Mouse (Mus musculus) neural tube, embryonic 11.5 days (tissue): ENCODE results near the gene Vbp1. TPM values are rescaled to one million over a fixed set of nuclear protein-coding genes. Genes with fewer than 3 reads are reported as not detected.
"Not testable (repeated sequence)": the region's sequence is repeated elsewhere in the genome, so short reads cannot be mapped to it uniquely, and the experiment has no call there.

ENCODE experiments used
- ATAC-seq: fragments of 200-750 bp; cut with Nextera tagmentation; 2 replicates; pipeline ENCODE4 v1.8.0; 2017; ENCODE audit warnings: moderate number of reproducible peaks, mild to moderate bottlenecking, moderate TSS enrichment, moderate library complexity; ENCODE audit not compliant: insufficient read depth, low FRiP score, low TSS enrichment
- DNase-seq: peaks from one replicate; pipeline ENCODE4 v3.0.0-alpha.2; 2015; ENCODE audit warnings: low spot score
- H3K27ac ChIP-seq: fragments of 300-500 bp; sonication (generic); 2 replicates; pipeline ENCODE4 v1.5.1; 2014; ENCODE audit warnings: low read depth, mild to moderate bottlenecking, low read length
- H3K27me3 ChIP-seq: fragments of 300-500 bp; sonication (generic); 2 replicates; pipeline ENCODE4 v1.6.1; 2014; ENCODE audit warnings: mild to moderate bottlenecking, low read length, mixed read lengths; ENCODE audit not compliant: control insufficient read depth, insufficient read depth
- H3K36me3 ChIP-seq: fragments of 300-500 bp; sonication (generic); 2 replicates; pipeline ENCODE4 v1.6.1; 2014; ENCODE audit warnings: mild to moderate bottlenecking, low read length, moderate library complexity, mixed read lengths; ENCODE audit not compliant: control insufficient read depth, insufficient read depth
- H3K4me1 ChIP-seq: fragments of 300-500 bp; sonication (generic); 2 replicates; pipeline ENCODE4 v1.6.1; 2014; ENCODE audit warnings: low read length, mixed read lengths; ENCODE audit not compliant: control insufficient read depth, insufficient read depth
- H3K4me2 ChIP-seq: fragments of 300-500 bp; sonication (generic); 2 replicates; pipeline ENCODE4 v1.6.1; 2014; ENCODE audit warnings: low read depth, mild to moderate bottlenecking, moderate library complexity
- H3K4me3 ChIP-seq: fragments of 300-500 bp; sonication (generic); 2 replicates; pipeline ENCODE4 v1.5.1; 2014; ENCODE audit warnings: low read depth, low read length
- H3K9ac ChIP-seq: fragments of 300-500 bp; sonication (generic); 2 replicates; pipeline ENCODE4 v1.6.1; 2014; ENCODE audit warnings: mild to moderate bottlenecking, low read length
- H3K9me3 ChIP-seq: fragments of 300-500 bp; sonication (generic); 2 replicates; pipeline ENCODE4 v1.6.1; 2016; ENCODE audit warnings: low read length; ENCODE audit not compliant: control insufficient read depth
- WGBS: fragments of 180-500 bp; shearing (Covaris S2); extraction: QIAGEN DNeasy Blood & Tissue Kit; methylation state at CpG from one replicate; pipeline ENCODE4 v1.1.7; 2014; 5-methylcytosine and 5-hydroxymethylcytosine counted together
- polyA plus RNA-seq: library from polyadenylated mRNA; unstranded; fragments of >200 nt; fragmentation: Nextera tagmentation; extraction: Ambion mirVana; gene quantifications from 2 replicates; pipeline ENCODE4 v1.2.1, GENCODE M21; 2014

The Vbp1 gene
- polyA plus RNA-seq = 258 and 276 TPM in 2 replicates

DNA sequence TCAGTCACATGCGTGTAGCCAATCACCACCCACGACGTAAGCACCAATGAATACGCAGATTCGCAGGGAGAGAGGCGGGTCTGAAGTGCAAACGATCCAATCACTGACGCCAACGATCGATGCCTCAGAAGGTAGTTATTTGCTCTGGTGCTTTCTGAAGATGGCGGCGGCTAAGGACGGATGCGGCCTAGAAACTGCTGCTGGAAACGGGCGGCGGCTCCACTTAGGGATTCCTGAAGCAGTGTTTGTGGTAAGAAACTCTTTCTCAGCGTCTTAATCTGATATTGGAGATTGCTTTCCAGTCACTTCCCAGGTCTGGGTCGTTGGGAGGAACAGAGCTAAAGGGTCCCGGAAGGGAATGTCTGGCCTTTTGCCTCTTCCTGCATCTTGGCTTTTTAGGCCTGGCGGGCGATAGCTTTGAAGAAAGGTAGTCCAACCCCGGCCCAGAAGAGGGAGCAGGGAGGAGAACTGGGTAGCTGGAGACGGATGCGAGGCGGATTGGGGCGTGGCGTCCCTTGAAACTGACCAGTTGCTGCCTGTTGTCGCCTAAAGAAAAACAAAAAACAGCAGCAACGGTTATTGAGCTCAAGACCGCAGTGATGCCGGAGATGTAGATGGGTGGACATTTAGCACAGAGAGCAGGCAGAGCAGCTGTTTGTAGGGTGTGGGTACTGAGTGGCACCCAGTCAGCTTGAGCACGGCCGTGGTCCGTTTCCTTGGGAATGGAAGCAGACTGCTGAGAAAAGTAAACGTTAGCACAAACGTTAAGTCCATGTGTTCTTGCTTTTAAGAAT, at the start of gene Vbp1:
Vbp1 (plus strand) TSS at position 121 of the 794 bp plus-strand sequence.
- DNase-seq = peak; percentile 84
- H3K9me3 ChIP-seq = no peaks in the 10 kb centered on the region
- H3K27ac ChIP-seq = peak within 1 kb of the TSS; percentile 60; the same call in 1 of the 2 replicates
- peak; percentile 99 for ATAC-seq
- H3K4me2 ChIP-seq = peak within 1 kb of the TSS; percentile 27
- H3K4me1 ChIP-seq = no peaks in the 10 kb centered on the region
- H3K36me3 ChIP-seq = no peaks in the 10 kb centered on the region
- WGBS = 15% methylated on average over 37 of the region's 37 CpGs
- H3K4me3 ChIP-seq = peak within 1 kb of the TSS; percentile 43
- H3K9ac ChIP-seq = peak within 1 kb of the TSS; percentile 53
- H3K27me3 ChIP-seq = no peaks in the 10 kb centered on the region

DNA sequence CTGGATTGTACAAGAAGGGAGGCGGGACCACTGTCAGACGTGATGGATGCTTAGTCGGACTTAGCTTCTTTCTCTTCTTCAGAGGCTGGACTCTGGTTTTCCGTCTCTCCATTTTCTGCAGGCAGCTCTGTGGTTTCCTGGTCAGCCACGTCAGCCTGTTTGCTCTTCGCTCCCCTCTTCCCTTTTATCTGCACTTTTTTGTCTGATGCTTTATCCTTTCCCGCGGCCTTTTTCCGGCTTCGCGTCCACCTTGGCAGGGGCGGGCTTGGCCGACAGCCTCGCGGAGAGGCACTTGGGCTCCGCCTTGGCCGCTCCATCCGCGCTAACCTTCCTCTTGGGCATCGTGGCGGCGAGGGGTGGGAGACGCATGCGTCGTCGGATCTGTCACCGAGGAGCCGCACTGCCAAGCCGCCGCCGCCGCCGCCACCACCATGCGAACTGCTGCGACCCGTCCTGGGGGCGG, 38.9 kb upstream of the Vbp1 start:
- whole genome bisulfite sequencing = 17% methylated on average over 37 of the region's 37 CpGs
- ATAC-seq (peak; percentile 91; the same call in 1 of the 2 replicates), DNase-seq (peak; percentile 77)
- H3K36me3 ChIP-seq, H3K4me1 ChIP-seq, H3K9me3 ChIP-seq, H3K27me3 ChIP-seq, H3K27ac ChIP-seq: not testable (repeated sequence)
- Histone ChIP-seq H3K4me3 (peak overlapping the region; percentile 16; the same call in 1 of the 2 replicates), H3K4me2 (peak overlapping the region; percentile 28), H3K9ac (peak overlapping the region; percentile 37; the same call in 1 of the 2 replicates)

DNA sequence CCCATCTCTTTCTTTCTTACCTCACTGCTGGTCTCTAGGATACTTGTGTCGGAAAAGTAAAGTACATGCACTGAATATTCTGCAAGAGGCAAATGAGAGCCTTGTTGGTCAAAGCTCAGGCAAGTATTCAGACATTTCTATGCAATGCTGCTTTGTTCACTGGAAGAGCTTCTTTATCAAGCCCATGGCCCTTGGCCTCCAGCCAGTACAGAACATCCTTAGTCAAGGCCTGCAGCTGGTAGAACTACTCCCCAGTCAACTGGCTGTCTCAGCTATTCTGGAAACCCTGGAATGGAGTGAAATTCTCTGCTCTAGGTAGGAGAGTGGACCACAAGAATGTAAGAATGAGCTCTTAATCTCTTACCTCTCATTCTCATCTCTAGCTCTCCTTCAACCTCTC, 24.2 kb upstream of the Vbp1 start:
- H3K9me3 ChIP-seq = no peaks in the 10 kb centered on the region
- ATAC-seq (no peak), DNase-seq (no peak)
- no peak overlapping the region for H3K9ac ChIP-seq
- H3K4me2 ChIP-seq = no peak overlapping the region
- no peaks in the 10 kb centered on the region for H3K27me3 ChIP-seq
- no peaks in the 10 kb centered on the region for H3K4me1 ChIP-seq
- H3K36me3 ChIP-seq = no peaks in the 10 kb centered on the region
- H3K27ac ChIP-seq = no peak overlapping the region
- 83% methylated on average over 1 of the region's 1 CpGs for WGBS
- H3K4me3 ChIP-seq = no peak overlapping the region

DNA sequence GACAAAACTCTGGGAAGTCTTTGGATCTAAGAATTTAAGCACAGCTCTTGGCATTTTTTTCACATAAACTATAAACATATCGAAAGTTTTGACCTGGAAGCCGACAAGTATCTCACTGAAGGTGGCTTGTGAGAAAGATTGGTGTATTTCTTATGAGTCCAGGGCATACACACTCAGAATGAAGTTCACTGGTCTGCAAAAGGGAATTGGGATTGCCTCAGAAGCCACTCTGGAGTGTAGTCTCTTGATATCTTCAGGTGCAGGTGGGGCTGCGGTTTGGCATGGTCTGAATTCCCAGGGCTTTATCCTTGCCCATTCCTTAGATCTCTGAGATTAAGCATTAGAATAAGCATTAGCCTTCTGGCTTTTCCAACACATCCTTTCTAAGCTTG, 316 bp upstream of the Vbp1 start:
- Histone ChIP-seq H3K4me2 (peak overlapping the region; percentile 22; the same call in 1 of the 2 replicates), H3K27me3 (no peaks in the 10 kb centered on the region), H3K36me3 (no peaks in the 10 kb centered on the region), H3K4me3 (no peak overlapping the region), H3K27ac (no peak overlapping the region), H3K4me1 (no peaks in the 10 kb centered on the region), H3K9ac (no peak overlapping the region), H3K9me3 (no peaks in the 10 kb centered on the region)
- DNase-seq = no peak
- ATAC-seq = no peak
- 30% methylated on average over 3 of the region's 3 CpGs for WGBS

- peak; percentile 65 for DNase-seq
- Histone ChIP-seq H3K9ac (peak within 1 kb of the TSS; percentile 68), H3K9me3 (no peaks in the 10 kb centered on the region), H3K27me3 (no peaks in the 10 kb centered on the region), H3K36me3 (no peaks in the 10 kb centered on the region), H3K4me1 (no peaks in the 10 kb centered on the region), H3K4me2 (peak within 1 kb of the TSS; percentile 41), H3K4me3 (peak within 1 kb of the TSS; percentile 47), H3K27ac (peak within 1 kb of the TSS; percentile 44; the same call in 1 of the 2 replicates)
- peak; percentile 93 for ATAC-seq
- WGBS = 12% methylated on average over 41 of the region's 41 CpGs
Measured at GRCm38 (mm10) chrX:75577582-75578324, 63.7 kb downstream of the Vbp1 start, which contains the start of gene Rab39b. Gene Rab39b (minus strand): TSS chrX:75578231.

GRCm38 (mm10) chrX:75578539-75578938, 64.4 kb downstream of the Vbp1 start:
- DNase-seq = no peak
- Histone ChIP-seq H3K4me2 (no peak overlapping the region), H3K36me3 (no peaks in the 10 kb centered on the region), H3K27me3 (no peaks in the 10 kb centered on the region), H3K4me3 (no peak overlapping the region), H3K9me3 (no peaks in the 10 kb centered on the region), H3K4me1 (no peaks in the 10 kb centered on the region), H3K27ac (no peak overlapping the region), H3K9ac (no peak overlapping the region)
- ATAC-seq = no peak
- 88% methylated on average over 2 of the region's 2 CpGs for WGBS

Other genes with a start within 250 kb of the Vbp1 start
- 39.4 and 40.1 TPM in 2 replicates for gene Fundc2, start 131.9 kb upstream of the Vbp1 start, polyA plus RNA-seq
- 0.80 and 1.2 TPM in 2 replicates for gene F8, start 131.7 kb upstream of the Vbp1 start, polyA plus RNA-seq
- gene Cmc4, start 97.7 kb upstream of the Vbp1 start, polyA plus RNA-seq = 17.3 and 21.3 TPM in 2 replicates
- gene Mtcp1, start 97.7 kb upstream of the Vbp1 start, polyA plus RNA-seq = 7.0 and 8.0 TPM in 2 replicates
- 62.6 and 71.7 TPM in 2 replicates for gene Brcc3, start 97.7 kb upstream of the Vbp1 start, polyA plus RNA-seq
- gene Rab39b, start 63.9 kb downstream of the Vbp1 start, polyA plus RNA-seq = 12.6 and 15.3 TPM in 2 replicates